Mouse (Mus musculus): ENCODE results near the gene Fancd2. TPM values are rescaled to one million over a fixed set of nuclear protein-coding genes. Genes with fewer than 3 reads are reported as not detected.

Fancd2 gene
- 0.82 TPM for polyA plus RNA-seq (2014; fragmentation: Illumina TruSeq; extraction: RNeasy Lipid Tissue Mini Kit (QIAGEN cat#74804); ENCODE audit: low read depth, low replicate concordance)

DNA sequence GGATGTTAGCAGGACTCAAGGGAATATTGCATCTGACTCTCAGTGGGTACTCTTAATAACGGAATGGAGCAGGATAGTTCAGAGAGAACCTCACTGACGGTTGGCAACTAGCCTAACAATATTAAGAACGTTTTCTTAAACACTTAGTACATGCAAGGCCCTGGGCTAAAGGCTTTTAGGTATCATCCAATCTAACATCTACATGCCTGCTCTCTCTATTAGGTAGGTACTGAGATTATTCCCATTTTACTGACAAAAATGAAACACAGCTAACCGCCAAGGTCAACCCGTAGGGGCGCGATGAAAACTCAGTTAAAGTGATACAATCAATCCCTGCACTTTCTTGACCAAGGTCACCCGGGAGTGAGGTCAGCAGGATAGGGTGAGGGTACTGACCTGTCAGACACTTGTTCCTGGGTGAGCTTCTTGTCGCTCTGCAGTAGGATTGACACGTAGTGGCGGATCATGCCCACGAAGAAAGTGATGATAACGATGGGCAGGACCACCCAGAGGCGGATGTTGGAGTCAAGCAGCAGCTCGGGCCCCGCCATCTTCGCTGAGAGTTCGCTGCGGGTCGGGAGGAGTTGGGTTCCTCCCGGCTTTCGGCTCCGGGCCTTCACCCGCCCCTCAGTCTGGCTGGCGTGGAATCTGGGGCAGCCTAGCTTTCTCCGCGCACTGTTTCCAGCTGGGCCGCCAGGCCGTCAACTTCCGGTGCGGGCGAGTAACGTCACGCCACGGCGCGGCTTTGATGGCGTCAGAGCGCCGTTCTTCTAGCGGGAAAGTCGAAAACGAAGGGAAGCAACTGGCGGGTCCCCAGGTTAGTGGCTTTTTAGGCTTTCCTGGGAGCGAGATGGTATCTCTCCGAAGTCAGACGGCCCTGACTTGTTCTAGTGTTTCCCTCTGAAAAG is at the start of gene Fancd2, which contains the start of gene Emc3:
TSS of gene Fancd2 (plus strand) at position 751 of the 908 bp plus-strand sequence.
TSS of gene Emc3 (minus strand) at position 721 of the 908 bp plus-strand sequence.

GRCm38 (mm10) chr6:113483100-113483615 is 48.3 kb upstream of the Fancd2 start, which contains the start of gene Creld1:
Creld1 (plus strand) TSS chr6:113483297.

DNA sequence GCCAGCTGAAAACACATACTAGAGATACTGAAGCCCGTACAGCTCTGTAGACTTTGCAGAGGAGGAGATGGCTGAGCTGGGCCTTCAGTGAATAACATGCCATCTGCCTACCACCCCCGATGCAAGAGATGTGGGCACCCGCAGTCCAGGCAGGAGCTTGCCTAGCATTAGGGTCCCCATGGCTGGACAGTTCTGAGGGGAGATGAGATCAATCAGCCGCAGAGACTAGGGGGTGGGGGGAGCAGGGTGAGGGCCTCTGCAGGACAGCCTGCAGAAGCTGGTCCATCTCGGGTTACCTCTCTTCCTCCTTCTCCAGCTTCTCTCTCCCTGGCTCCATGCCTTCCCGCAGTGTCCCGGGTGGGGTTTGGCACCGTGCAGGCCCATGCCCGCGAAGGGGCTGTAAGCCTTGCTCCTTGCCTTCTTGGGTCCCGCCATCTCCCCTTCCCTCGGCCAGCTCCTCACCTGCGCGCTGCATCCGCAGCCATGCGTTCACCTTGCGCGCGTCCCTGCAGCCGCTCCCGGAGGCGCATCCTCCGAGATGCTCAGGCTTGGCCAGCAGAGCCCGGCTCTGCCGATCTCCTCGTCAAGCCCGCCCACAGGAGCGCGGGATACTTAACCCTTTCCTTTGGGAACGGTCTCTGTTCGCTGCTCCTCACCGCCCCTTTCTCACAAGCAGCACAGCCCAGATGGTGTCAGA is 29.9 kb upstream of the Fancd2 start, which contains the start of gene Prrt3:
TSS of gene Prrt3 (minus strand) at position 544 of the 697 bp plus-strand sequence.

GRCm38 (mm10) chr6:113600543-113601139 is 69.2 kb downstream of the Fancd2 start, which contains the start of gene Fancd2os:
Fancd2os (minus strand) TSS chr6:113600715.

DNA sequence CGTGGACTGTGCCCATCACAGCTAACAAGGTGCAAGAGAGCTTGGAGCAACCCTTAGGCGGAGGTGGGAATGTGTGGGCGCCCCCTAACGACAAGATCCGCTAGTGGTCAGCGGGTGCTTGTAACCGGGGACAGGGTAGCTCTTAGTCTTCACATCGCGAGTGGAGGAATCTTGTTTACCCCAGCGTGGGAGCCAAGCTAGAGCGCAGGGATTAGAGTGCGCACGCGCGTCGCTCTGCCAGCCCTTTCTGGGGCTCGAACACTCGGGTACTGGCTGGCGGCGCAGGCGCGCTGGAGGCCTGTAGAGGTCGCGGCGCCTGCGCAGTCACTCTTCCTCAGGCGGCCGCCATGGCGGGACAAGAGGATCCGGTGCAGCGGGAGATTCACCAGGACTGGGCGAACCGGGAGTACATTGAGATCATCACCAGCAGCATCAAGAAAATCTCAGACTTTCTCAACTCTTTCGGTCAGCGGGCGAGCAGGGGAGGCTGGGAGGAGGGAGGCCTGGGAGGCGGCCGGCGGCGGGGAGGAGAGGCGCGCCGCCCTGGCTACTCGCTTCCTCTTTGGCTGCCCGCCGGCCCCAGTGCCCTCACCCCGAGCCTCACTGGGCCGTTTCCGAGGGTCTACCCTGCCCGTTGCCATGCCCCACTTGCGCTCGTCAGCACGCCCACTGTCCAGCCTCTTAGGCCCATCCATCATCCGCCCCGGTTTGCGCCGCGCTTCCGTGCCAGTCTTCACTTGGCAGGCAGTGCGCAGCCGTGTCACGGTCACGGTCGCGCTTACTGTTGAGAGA is 73.1 kb downstream of the Fancd2 start, which contains the start of gene Brk1:
TSS of gene Brk1 (plus strand) at position 341 of the 792 bp plus-strand sequence.

DNA sequence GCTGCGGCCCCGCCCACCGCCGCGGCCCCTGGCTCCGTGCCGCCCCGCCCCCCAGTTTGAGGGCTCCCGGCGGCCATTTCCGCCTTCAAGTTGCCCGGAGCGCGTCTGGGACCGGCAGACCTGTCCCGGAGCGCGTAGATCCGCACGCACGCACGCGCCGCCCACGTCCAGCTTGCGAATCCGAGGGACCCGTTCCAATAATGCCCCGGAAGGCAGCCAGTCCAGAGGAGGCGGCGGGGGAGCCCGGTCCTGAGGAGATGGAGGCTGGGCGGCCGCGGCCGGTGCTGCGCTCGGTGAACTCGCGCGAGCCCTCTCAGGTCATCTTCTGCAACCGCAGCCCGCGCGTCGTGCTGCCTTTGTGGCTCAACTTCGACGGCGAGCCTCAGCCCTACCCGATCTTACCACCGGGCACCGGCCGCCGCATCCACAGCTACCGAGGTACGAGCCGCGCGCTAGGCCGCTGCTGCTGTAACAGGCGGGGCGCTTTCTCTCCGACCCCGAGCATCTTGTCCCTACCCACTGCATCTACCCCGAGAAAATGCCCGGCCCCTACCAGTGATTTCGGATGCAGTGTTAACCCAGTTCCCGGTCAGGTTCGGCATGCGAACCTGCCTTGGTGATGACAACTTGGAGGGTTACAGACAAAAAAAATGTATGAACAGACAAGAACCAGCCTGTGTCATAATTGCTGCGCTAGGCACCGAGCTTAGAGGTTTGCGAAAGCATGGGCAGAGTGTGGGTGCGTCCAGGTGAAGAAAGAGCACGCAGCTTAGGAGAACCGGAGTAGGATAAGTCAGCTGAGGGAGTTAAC is 92.7 kb downstream of the Fancd2 start, which contains the start of gene Vhl:
TSS of gene Vhl (plus strand) at position 19 of the 811 bp plus-strand sequence.

GRCm38 (mm10) chr6:113638302-113639040 is 107.0 kb downstream of the Fancd2 start, which contains the start of gene Irak2:
Irak2 (plus strand) TSS chr6:113638467.

Other genes with a start within 250 kb of the Fancd2 start
- gene Cpne9, start 249.4 kb upstream of the Fancd2 start, polyA plus RNA-seq (2014; fragmentation: Illumina TruSeq; extraction: RNeasy Lipid Tissue Mini Kit (QIAGEN cat#74804); ENCODE audit: low read depth, low replicate concordance) = 0.52 TPM
- gene Brpf1, start 224.5 kb upstream of the Fancd2 start, polyA plus RNA-seq (2014; fragmentation: Illumina TruSeq; extraction: RNeasy Lipid Tissue Mini Kit (QIAGEN cat#74804); ENCODE audit: low read depth, low replicate concordance) = 3.6 TPM
- 2.2 TPM for gene Ogg1, start 204.7 kb upstream of the Fancd2 start, polyA plus RNA-seq (2014; fragmentation: Illumina TruSeq; extraction: RNeasy Lipid Tissue Mini Kit (QIAGEN cat#74804); ENCODE audit: low read depth, low replicate concordance)
- gene Camk1, start 187.7 kb upstream of the Fancd2 start, polyA plus RNA-seq (2014; fragmentation: Illumina TruSeq; extraction: RNeasy Lipid Tissue Mini Kit (QIAGEN cat#74804); ENCODE audit: low read depth, low replicate concordance) = 34.8 TPM
- 2.0 TPM for gene Tada3, start 153.8 kb upstream of the Fancd2 start, polyA plus RNA-seq (2014; fragmentation: Illumina TruSeq; extraction: RNeasy Lipid Tissue Mini Kit (QIAGEN cat#74804); ENCODE audit: low read depth, low replicate concordance)
- gene Arpc4, start 153.6 kb upstream of the Fancd2 start, polyA plus RNA-seq (2014; fragmentation: Illumina TruSeq; extraction: RNeasy Lipid Tissue Mini Kit (QIAGEN cat#74804); ENCODE audit: low read depth, low replicate concordance) = 86.1 TPM
- gene Ttll3, start 142.4 kb upstream of the Fancd2 start, polyA plus RNA-seq (2014; fragmentation: Illumina TruSeq; extraction: RNeasy Lipid Tissue Mini Kit (QIAGEN cat#74804); ENCODE audit: low read depth, low replicate concordance) = 0.58 TPM
- gene Rpusd3, start 112.3 kb upstream of the Fancd2 start, polyA plus RNA-seq (2014; fragmentation: Illumina TruSeq; extraction: RNeasy Lipid Tissue Mini Kit (QIAGEN cat#74804); ENCODE audit: low read depth, low replicate concordance) = not detected
- 20.4 TPM for gene Cidec, start 95.9 kb upstream of the Fancd2 start, polyA plus RNA-seq (2014; fragmentation: Illumina TruSeq; extraction: RNeasy Lipid Tissue Mini Kit (QIAGEN cat#74804); ENCODE audit: low read depth, low replicate concordance)
- 26.1 TPM for gene Jagn1, start 89.1 kb upstream of the Fancd2 start, polyA plus RNA-seq (2014; fragmentation: Illumina TruSeq; extraction: RNeasy Lipid Tissue Mini Kit (QIAGEN cat#74804); ENCODE audit: low read depth, low replicate concordance)
- not detected for gene Il17re, start 73.2 kb upstream of the Fancd2 start, polyA plus RNA-seq (2014; fragmentation: Illumina TruSeq; extraction: RNeasy Lipid Tissue Mini Kit (QIAGEN cat#74804); ENCODE audit: low read depth, low replicate concordance)
- 0.99 TPM for gene Il17rc, start 60.3 kb upstream of the Fancd2 start, polyA plus RNA-seq (2014; fragmentation: Illumina TruSeq; extraction: RNeasy Lipid Tissue Mini Kit (QIAGEN cat#74804); ENCODE audit: low read depth, low replicate concordance)
- gene Creld1, start 48.4 kb upstream of the Fancd2 start, polyA plus RNA-seq (2014; fragmentation: Illumina TruSeq; extraction: RNeasy Lipid Tissue Mini Kit (QIAGEN cat#74804); ENCODE audit: low read depth, low replicate concordance) = 6.1 TPM
- not detected for gene Prrt3, start 29.8 kb upstream of the Fancd2 start, polyA plus RNA-seq (2014; fragmentation: Illumina TruSeq; extraction: RNeasy Lipid Tissue Mini Kit (QIAGEN cat#74804); ENCODE audit: low read depth, low replicate concordance)
- 166 TPM for gene Emc3, start within 50 bp of the Fancd2 start, polyA plus RNA-seq (2014; fragmentation: Illumina TruSeq; extraction: RNeasy Lipid Tissue Mini Kit (QIAGEN cat#74804); ENCODE audit: low read depth, low replicate concordance)
- not detected for gene Fancd2os, start 69.0 kb downstream of the Fancd2 start, polyA plus RNA-seq (2014; fragmentation: Illumina TruSeq; extraction: RNeasy Lipid Tissue Mini Kit (QIAGEN cat#74804); ENCODE audit: low read depth, low replicate concordance)
- gene Brk1, start 73.1 kb downstream of the Fancd2 start, polyA plus RNA-seq (2014; fragmentation: Illumina TruSeq; extraction: RNeasy Lipid Tissue Mini Kit (QIAGEN cat#74804); ENCODE audit: low read depth, low replicate concordance) = 81.6 TPM
- gene Vhl, start 92.3 kb downstream of the Fancd2 start, polyA plus RNA-seq (2014; fragmentation: Illumina TruSeq; extraction: RNeasy Lipid Tissue Mini Kit (QIAGEN cat#74804); ENCODE audit: low read depth, low replicate concordance) = 38.0 TPM
- gene Irak2, start 106.8 kb downstream of the Fancd2 start, polyA plus RNA-seq (2014; fragmentation: Illumina TruSeq; extraction: RNeasy Lipid Tissue Mini Kit (QIAGEN cat#74804); ENCODE audit: low read depth, low replicate concordance) = 3.8 TPM
- 16.3 TPM for gene Tatdn2, start 165.4 kb downstream of the Fancd2 start, polyA plus RNA-seq (2014; fragmentation: Illumina TruSeq; extraction: RNeasy Lipid Tissue Mini Kit (QIAGEN cat#74804); ENCODE audit: low read depth, low replicate concordance)
- gene Ghrl, start 188.2 kb downstream of the Fancd2 start, polyA plus RNA-seq (2014; fragmentation: Illumina TruSeq; extraction: RNeasy Lipid Tissue Mini Kit (QIAGEN cat#74804); ENCODE audit: low read depth, low replicate concordance) = not detected
- 25.6 TPM for gene Sec13, start 209.1 kb downstream of the Fancd2 start, polyA plus RNA-seq (2014; fragmentation: Illumina TruSeq; extraction: RNeasy Lipid Tissue Mini Kit (QIAGEN cat#74804); ENCODE audit: low read depth, low replicate concordance)

All from adrenal gland, adult 10 weeks (tissue).